Mouse (Mus musculus) lung, postnatal 25 days (tissue): ENCODE measurements at regions not wholly inside any gene's neighbourhood (a gene's known extent, or its start where the extent isn't known, plus 50 kb on each side); places are given as distances from the start of the nearest gene placed in this dataset.
"Not testable (repeated sequence)": the region's sequence is repeated elsewhere in the genome, so short reads cannot be mapped to it uniquely, and the experiment has no call there.

Experiments
- DNase-seq: peaks from one replicate; pipeline ENCODE4 v3.0.0; 2022; ENCODE audit warnings: low spot score

DNA sequence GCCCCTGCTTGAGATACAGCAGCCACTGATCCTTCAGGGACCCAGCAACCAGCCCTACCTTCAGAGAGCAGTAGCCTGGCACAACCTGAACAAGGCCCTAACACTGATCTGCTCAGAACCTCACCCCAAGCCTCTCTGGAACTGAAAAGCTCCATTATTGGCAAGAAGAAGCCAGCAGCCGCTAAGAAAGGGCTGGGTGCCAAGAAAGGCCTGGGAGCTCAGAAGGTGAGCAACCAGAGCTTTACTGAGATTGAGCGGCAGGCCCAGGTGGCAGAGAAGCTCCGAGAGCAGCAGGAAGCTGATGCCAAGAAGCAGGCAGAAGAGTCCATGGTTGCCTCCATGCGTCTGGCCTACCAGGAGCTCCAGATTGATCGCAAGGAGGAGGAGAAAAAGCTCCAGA, 74.4 kb upstream of the Oxtr start:
- DNase-seq, result not testable (repeated sequence)

DNA sequence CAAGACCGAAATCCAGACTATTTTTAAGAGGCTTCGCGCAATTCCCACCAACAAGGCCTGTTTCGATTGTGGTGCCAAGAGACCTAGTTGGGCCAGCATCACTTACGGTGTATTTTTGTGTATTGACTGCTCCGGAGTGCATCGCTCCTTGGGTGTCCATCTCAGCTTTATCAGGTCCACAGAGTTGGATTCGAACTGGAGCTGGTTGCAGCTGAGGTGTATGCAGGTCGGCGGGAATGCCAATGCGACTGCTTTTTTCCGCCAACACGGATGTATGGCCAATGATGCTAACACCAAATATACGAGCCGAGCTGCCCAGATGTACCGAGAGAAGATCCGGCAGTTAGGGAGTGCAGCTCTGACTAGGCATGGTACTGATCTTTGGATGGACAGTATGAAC, 73.9 kb upstream of the Oxtr start:
- DNase-seq, result not testable (repeated sequence)

DNA sequence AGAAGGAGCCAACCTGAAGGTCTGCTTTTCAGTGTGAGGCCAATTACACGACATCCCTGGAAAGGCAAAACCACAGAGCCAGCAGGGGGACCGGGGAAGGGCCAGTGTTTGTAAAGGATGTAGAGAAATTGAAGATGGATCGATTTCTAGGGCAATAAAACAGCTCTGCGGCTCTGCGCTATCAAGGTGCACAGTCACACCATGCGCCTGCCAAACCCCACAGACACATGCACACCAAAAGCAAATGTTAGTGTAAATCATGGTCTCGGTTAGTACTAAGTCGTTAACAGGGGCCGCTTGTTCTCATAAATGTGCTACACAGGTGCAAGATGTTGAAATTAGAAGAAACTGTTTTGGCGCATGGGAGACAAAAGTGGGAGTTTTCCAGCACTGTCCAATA, 72.3 kb upstream of the Oxtr start:
- no peak for DNase-seq

DNA sequence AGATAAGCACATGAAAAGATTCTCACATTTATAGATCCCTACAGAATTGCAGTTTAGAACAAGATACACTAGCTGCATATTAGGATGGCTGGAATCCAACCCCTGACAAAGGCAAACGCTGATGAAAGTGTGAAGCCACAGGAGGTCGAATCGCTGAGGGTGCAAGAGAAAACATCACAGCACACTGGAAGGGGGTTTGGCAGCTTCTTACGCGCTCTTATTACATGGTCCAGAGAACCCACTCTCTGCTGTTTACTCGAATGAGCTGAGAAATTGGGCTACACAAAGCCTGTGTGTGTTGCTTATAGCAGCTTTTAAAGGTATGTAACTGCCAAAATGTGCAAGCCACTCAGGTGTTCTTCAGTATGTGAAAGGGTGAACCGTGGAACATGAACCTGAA, 71.8 kb upstream of the Oxtr start:
- no peak for DNase-seq

DNA sequence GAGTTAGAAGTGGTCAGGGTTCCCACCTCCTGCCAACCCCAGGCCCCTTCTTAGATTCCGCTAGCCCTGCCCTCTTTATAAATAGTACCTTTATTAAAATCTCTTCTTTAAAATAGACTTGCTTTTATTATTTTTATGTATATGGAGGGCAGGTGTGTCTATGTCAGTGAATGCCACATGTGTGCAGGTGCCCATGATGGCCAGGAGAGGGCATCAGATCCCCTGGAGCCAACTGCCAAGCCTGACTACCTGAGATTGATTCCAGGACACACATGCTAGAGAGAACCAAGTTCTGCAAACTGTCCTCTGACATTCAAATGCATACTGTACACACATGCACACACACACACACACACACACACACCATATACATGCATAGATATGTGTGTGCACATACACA, 69.8 kb upstream of the Oxtr start:
- no peak for DNase-seq

DNA sequence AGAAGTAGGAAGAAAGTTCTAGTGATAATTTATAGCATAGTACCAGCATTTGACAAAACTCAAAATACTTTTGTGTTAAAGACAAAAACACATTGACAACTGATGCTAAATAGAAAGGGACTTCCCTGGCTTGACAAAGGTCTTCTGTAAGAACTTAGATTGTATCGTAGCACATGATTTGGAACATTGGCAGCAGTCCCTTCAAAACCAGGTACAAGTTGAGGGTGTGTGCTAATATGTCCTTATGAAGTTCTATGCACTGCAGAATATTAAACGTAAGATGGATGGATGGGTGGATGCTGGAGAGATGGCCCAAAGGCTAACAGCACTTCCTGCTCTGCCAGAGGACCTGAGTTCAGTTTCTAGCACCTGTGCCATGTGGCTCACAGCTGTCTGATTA, 67.8 kb upstream of the Oxtr start:
- DNase-seq, result no peak

DNA sequence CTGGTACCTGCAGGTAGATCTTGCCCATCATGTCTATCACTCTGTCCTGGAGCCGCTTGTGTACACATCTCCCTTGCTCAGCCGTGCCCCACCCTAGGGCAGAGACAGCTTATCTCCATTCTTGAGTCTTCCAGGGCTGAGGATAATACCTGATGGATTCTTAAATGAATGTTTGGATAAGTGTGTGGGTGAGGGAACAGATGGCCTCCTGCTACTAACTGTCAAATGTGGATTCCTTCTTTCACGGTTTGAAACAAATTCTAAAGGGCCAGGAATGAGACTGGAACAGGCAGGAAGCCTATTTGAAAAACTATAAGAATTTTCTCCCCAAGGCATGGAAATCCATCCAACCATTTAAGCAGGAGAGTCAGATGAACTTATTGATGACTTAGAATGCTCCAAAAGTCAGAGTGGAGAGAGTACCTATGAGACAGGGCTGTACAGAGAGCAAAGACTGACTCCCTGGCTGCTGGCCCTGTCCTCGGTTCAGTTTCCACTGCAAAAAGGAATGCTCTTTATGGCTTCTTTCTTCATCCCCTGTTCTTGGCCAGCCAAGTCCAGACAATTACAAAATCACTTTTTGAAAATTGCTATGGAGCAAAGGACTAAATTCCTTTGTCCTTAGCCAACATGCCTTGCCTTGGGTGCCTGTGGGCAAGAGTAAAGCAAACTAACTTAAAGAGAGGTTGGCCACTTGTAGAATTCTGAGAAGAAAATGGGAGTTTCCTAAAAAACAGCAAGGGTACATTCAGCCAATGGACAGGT, 66.8 kb upstream of the Oxtr start:
- no peak for DNase-seq

DNA sequence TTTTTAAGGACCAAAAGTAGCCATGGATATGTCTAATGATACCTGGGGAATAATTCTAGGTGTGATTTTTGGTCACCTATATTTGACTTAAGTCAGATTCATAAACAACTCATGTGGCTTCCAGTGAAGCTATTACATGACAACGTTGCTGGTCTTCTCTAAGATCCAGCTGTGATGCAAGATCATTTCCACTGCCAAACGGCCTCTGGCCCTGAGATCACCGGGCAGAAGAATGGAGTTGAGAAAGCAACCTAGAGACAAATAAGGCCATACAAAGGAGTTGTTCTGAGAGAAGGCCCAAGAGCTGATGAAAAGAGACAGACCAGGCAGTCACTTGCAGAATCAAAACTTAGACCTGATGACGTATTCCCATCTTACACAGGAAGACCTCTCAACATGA, 64.3 kb upstream of the Oxtr start:
- DNase-seq, result peak; percentile 14

DNA sequence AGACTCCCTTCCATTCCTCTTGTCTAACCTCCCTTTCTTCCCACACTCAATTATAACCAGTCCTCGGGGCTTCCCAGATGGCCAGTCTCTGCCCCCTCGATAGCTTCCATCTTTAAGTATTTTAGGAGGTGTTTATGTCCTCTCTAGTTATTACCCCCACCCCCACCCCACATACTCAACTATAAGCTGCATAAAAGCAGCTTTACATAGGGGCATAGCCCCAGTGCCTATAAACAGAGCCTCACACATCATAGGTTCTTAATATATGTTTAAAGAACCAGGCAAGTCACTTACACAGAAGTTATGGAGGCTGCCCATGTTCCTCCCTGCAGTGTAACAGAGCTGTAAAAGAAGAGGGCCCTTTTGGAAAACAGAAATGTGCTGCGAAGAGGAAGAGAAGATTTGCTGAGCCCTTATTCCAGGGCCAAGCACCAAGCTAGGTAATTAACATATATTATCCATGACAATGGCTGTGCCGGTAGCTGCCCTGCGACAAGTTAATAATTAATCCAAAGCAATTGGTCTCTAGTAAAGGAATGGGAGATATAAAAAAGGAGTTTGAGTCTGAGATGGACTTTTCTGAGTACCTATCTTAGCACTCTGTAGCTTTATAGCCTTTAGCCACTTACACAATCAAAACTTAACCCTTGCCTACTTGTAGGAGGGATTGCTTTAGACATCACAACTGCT, 63.6 kb upstream of the Oxtr start:
- DNase-seq, result no peak

DNA sequence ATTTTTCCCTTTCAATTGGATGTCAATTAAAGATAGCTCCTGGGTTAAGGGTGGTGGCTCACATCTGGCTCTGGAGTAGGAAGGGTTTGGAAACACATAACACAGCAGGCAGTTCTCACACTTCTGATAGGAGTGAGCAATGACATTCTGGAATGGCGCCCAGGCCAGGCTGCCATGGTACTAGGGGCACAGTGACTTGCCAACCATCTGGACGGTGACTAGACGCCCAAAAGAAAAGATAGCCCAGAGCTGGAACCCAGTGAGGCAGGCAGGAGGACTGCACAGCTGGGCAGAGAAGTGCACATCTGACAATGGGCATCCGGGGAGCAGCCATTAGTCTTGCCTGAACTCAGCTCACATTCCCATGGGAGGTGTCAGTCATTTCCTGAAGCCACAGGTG, 62.8 kb upstream of the Oxtr start:
- DNase-seq, result no peak

DNA sequence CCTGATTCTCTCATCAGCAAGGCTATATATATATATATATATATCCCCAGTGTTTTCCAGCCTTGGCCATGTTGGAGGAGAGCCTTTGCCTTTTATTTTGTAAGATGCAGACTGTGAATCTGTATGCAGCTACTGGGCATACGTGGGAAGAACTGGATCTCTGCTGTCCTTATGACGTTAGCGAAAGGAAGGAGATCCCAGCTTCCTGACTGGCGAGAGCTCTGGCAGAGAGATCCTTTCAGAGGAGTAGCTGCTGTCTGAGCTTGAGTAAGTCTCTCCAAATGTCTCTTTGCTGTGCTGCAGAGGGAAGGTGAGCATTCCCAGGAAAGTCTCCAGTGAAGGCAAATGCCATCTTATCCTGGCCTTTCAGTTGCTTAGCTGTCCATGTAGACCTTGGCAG, 61.6 kb upstream of the Oxtr start:
- DNase-seq, result no peak

DNA sequence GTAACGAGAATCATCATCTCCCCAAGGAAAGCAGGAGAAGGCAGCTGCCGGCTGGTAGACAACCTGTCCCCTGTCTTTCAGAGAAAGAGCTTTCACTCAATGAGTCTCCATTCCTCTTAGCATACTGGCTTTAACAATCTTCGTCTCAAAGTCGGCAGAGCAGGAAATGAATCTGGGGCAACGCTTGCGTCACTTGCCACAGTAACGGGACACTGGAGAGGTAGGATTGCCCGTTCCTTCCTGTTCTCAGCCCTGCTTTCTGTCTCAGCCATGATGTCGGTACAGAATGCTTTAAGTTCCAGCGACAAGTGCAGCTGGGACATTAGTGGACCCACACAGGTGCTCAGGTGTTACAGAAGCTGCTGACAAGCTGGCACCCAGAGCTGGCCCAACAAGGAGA, 57.5 kb upstream of the Oxtr start:
- no peak for DNase-seq

DNA sequence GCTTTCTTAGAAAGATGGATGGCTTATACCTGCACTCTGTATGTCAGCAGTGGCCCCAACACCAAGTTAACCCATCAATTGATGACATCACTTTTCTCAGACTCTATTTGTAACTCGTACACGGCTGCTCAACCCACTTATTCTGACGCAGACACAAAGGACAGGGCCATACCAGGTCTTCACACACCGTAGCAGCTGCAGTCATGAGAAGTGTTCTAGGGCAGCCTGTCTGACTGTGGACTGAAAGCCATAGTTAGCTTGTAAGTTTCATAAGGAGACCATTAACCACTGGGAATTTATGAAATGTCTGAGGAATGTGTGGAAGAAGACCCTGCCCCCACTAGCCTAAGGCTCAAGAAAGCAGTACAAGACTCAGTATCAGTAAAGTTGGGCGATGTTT, 56.3 kb upstream of the Oxtr start:
- no peak for DNase-seq

DNA sequence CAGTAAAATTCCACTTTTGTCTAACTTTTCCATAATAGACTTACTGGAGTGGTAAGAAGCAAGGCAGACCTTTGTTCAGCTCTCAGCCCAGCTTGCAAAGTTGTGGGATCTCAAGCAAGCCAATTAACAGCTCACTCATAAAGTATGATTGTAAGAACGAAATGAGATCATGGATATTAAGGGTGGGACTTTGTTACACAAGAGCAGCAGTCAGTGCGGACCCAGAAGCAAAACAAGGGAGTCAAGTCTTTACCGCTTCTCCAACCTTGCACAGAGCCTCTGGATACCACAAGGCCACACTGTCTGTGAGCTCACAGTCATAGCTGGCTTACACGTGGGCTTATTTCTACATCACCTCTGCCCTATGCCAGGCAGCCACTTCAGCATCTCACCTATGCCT, 54.6 kb upstream of the Oxtr start:
- DNase-seq, result no peak

DNA sequence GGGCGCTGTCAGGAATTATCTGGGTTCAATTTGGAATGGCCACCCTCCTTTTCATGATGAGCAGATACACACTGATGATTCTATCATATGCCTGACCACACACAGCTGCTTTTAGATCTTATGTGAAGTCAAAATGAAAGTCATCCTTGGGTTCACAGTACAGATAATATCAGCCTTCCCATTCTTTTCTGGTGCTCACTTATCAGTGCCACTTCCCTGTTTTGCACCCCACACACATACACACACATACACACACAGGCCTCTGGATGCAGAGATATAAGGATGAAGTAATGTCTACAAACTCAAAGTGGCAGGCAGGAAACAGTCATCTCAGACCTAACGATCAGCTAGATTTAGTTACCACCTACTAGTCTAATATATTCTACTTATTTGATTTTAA, 52.9 kb upstream of the Oxtr start:
- DNase-seq, result no peak
